Mouse (Mus musculus) stomach, postnatal 0 days (tissue): ENCODE measurements at regions not wholly inside any gene's neighbourhood (a gene's known extent, or its start where the extent isn't known, plus 50 kb on each side); places are given as distances from the start of the nearest gene placed in this dataset.

Source experiments
- CTCF ChIP-seq: IDR thresholded peaks from 2 replicates; pipeline ENCODE4 v1.5.1; 2016; ENCODE audit warnings: antibody characterized with exemption, low read depth, mild to moderate bottlenecking, moderate library complexity
- EP300 ChIP-seq: optimal IDR thresholded peaks from 2 replicates; pipeline ENCODE3; 2016; ENCODE audit warnings: antibody characterized with exemption

DNA sequence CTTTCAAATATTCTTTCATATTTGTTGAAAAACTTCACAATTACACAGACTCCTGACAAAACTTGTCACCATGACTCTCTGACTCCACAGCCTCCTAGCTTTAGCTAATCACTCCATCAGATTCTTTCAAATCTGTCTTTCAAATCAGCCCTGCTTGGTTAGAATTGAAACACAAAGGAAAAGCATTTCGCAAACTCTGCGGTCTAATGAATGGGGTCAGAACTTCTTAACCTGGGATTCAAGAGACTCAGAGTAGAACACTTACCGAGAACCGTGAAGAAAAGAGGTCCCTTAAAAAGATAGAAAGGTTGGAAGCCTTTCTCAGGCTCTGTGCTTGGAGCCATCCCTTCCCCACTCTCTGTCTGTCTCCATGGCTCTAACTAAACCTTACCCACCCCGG lies 148.9 kb upstream of the Atp1b1 start:
- no peak for TF ChIP-seq CTCF
- TF ChIP-seq EP300 = no peak
